Mouse (Mus musculus): Measurements from ENCODE around the gene Sptb. TPM values are rescaled to one million over a fixed set of nuclear protein-coding genes. Genes with fewer than 3 reads are reported as not detected.

Sptb gene
- polyA plus RNA-seq, 1 experiment from 2014 or later, result 13.4 TPM

DNA sequence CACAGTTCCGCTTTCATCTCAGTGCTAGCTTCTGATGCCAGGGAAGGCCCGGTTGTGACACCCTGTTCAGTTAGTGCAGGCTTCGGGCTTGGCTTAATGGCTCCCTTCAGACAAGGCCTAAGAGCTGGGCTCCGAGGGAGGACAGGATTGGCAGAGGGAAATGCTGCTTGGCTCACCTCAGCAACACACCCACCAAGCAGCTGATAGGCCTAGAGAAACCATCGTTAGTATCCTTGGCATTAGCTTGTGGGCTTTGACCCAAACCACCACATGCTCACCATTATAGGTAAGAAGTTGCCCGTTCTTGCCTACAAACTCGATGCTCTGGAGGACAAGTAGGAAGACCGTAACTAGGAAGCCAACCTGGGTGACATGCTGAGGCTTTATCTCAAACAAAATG is 38.3 kb downstream of the Sptb start:
- Histone ChIP-seq H3K4me1 (replicated peaks) (peaks cover 75% of the 10 kb centered on the region), H3K4me2 (no peak overlapping the region), H3K27me3 (replicated peaks) (no peaks in the 10 kb centered on the region), H3K9me3 (replicated peaks) (no peaks in the 10 kb centered on the region), H3K9ac (no peak overlapping the region), H3K36me3 (no peaks in the 10 kb centered on the region), H3K4me3 (no peak overlapping the region), H3K27ac (ENCODE audit: poor library complexity, severe bottlenecking) (no peak overlapping the region)
- WGBS, result 82% methylated on average over 8 of the region's 8 CpGs
- no peak for ATAC-seq (ENCODE audit: insufficient number of reproducible peaks, low FRiP score)

- WGBS, result 51% methylated on average over 13 of the region's 13 CpGs
- peaks cover 63% of the 10 kb centered on the region for H3K4me1 ChIP-seq (replicated peaks)
- peak overlapping the region; percentile 46 for H3K27ac ChIP-seq (ENCODE audit: poor library complexity, severe bottlenecking)
- peak; percentile 71 for ATAC-seq (ENCODE audit: insufficient number of reproducible peaks, low FRiP score)
- no peak overlapping the region for H3K9ac ChIP-seq
- H3K27me3 ChIP-seq (replicated peaks), result no peaks in the 10 kb centered on the region
- peak overlapping the region; percentile 27 for H3K4me2 ChIP-seq
- H3K36me3 ChIP-seq, result no peaks in the 10 kb centered on the region
- no peak overlapping the region for H3K4me3 ChIP-seq
- no peaks in the 10 kb centered on the region for H3K9me3 ChIP-seq (replicated peaks)
Observed at GRCm38 (mm10) chr12:76670533-76671086, 39.7 kb downstream of the Sptb start.

DNA sequence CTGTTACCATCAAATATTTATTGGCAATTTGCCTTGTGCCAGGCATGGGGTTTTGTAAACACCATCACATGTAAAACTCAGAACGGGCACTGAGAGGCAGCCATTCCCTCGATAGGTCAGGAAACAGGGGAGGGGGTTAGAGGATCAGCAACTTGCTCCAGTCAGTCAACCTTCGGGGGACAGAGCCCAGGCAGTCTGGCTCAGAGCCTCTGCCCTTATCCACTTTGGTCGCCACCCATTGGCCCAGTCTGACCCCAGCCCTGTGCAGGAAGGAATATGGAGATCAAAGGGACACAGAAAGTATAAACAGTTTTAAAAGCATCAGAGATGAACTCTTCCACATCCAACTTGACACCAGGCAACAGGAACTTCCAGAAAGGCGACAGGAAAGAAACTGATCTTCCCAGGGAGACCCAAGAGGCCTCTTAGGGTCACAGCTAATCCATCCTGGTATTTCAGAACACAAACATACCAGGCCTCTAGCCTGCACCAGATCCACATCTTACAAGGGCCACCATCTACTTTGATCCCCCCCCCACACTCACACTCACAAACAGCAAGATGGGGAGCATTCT is 40.3 kb downstream of the Sptb start:
- peaks cover 58% of the 10 kb centered on the region for H3K4me1 ChIP-seq (replicated peaks)
- H3K9ac ChIP-seq, result no peak overlapping the region

GRCm38 (mm10) chr12:76668654-76669419 is 41.5 kb downstream of the Sptb start:
- no peak overlapping the region for H3K4me2 ChIP-seq
- WGBS, result 70% methylated on average over 7 of the region's 7 CpGs
- H3K27me3 ChIP-seq (replicated peaks), result no peaks in the 10 kb centered on the region
- no peak for ATAC-seq (ENCODE audit: insufficient number of reproducible peaks, low FRiP score)
- peaks cover 57% of the 10 kb centered on the region for H3K4me1 ChIP-seq (replicated peaks)
- H3K27ac ChIP-seq (ENCODE audit: poor library complexity, severe bottlenecking), result no peak overlapping the region
- no peaks in the 10 kb centered on the region for H3K9me3 ChIP-seq (replicated peaks)
- no peak overlapping the region for H3K4me3 ChIP-seq
- H3K9ac ChIP-seq, result no peak overlapping the region
- no peaks in the 10 kb centered on the region for H3K36me3 ChIP-seq

More for the DNA sequence above, 40.3 kb downstream of the Sptb start:
- peak overlapping the region; percentile 27 for H3K4me2 ChIP-seq
- 0 out of 2 replicates have a peak, but pooled peaks have one; percentile 23 for ATAC-seq (ENCODE audit: insufficient number of reproducible peaks, low FRiP score)
- WGBS, result 31% methylated on average over 5 of the region's 5 CpGs
- H3K27ac ChIP-seq (ENCODE audit: poor library complexity, severe bottlenecking), result peak overlapping the region; percentile 46
- H3K4me3 ChIP-seq, result no peak overlapping the region
- H3K27me3 ChIP-seq (replicated peaks), result no peaks in the 10 kb centered on the region
- H3K9me3 ChIP-seq (replicated peaks), result no peaks in the 10 kb centered on the region
- no peaks in the 10 kb centered on the region for H3K36me3 ChIP-seq

- Histone ChIP-seq H3K27me3 (replicated peaks) (no peaks in the 10 kb centered on the region), H3K27ac (ENCODE audit: poor library complexity, severe bottlenecking) (peak overlapping the region; percentile 65), H3K4me3 (no peak overlapping the region), H3K9me3 (replicated peaks) (0 out of 2 replicates have a peak, but pooled peaks cover 5% of the 10 kb centered on the region), H3K4me1 (replicated peaks) (peaks cover 25% of the 10 kb centered on the region), H3K9ac (no peak overlapping the region), H3K4me2 (peak overlapping the region; percentile 26; the same call in 1 of the 2 replicates), H3K36me3 (no peaks in the 10 kb centered on the region)
- no peak for ATAC-seq (ENCODE audit: insufficient number of reproducible peaks, low FRiP score)
- WGBS, result 65% methylated on average over 6 of the region's 6 CpGs
Observed at GRCm38 (mm10) chr12:76651788-76652345, 58.5 kb downstream of the Sptb start.

GRCm38 (mm10) chr12:76649708-76650687 is 60.3 kb downstream of the Sptb start:
- Histone ChIP-seq H3K4me2 (no peak overlapping the region), H3K36me3 (no peaks in the 10 kb centered on the region), H3K9me3 (replicated peaks) (0 out of 2 replicates have a peak, but pooled peaks cover 5% of the 10 kb centered on the region), H3K27me3 (replicated peaks) (no peaks in the 10 kb centered on the region), H3K27ac (ENCODE audit: poor library complexity, severe bottlenecking) (no peak overlapping the region), H3K9ac (no peak overlapping the region), H3K4me1 (replicated peaks) (peaks cover 42% of the 10 kb centered on the region), H3K4me3 (no peak overlapping the region)
- WGBS, result 58% methylated on average over 16 of the region's 16 CpGs
- ATAC-seq (ENCODE audit: insufficient number of reproducible peaks, low FRiP score), result peak; percentile 74

- 49% methylated on average over 23 of the region's 23 CpGs for WGBS
- Histone ChIP-seq H3K9ac (0 out of 2 replicates have a peak overlapping the region, but pooled peaks have one; percentile 14), H3K4me3 (no peak overlapping the region), H3K4me1 (replicated peaks) (peaks cover 40% of the 10 kb centered on the region), H3K36me3 (no peaks in the 10 kb centered on the region), H3K9me3 (replicated peaks) (no peaks in the 10 kb centered on the region), H3K27ac (ENCODE audit: poor library complexity, severe bottlenecking) (no peak overlapping the region), H3K4me2 (peak overlapping the region; percentile 11; the same call in 1 of the 2 replicates), H3K27me3 (replicated peaks) (no peaks in the 10 kb centered on the region)
- 0 out of 2 replicates have a peak, but pooled peaks have one; percentile 20 for ATAC-seq (ENCODE audit: insufficient number of reproducible peaks, low FRiP score)
Observed at GRCm38 (mm10) chr12:76645222-76646110, 64.9 kb downstream of the Sptb start.

DNA sequence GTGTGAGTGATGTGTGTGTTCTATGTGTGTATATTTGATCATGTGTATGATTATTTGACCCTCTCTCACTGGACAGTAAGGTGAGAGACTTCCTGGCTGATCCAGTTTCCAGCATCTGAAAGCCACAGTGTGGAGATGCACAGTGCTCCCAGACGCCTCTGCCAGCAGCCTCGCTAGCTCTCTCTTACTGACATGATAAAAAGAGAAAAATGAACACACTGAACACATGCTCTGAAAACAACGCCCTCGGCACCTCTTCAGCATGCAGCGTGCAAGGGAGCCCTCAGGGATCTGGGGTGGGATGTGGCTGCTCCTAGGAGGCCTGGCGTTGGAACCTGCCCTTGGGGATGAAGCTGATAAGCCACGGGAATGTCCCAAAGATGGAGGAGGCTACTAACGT is 66.7 kb downstream of the Sptb start:
- no peaks in the 10 kb centered on the region for H3K27me3 ChIP-seq (replicated peaks)
- WGBS, result 53% methylated on average over 8 of the region's 8 CpGs
- no peak overlapping the region for H3K4me2 ChIP-seq
- no peaks in the 10 kb centered on the region for H3K9me3 ChIP-seq (replicated peaks)
- ATAC-seq (ENCODE audit: insufficient number of reproducible peaks, low FRiP score), result no peak
- peaks cover 33% of the 10 kb centered on the region for H3K4me1 ChIP-seq (replicated peaks)
- H3K27ac ChIP-seq (ENCODE audit: poor library complexity, severe bottlenecking), result no peak overlapping the region
- no peak overlapping the region for H3K9ac ChIP-seq
- H3K36me3 ChIP-seq, result no peaks in the 10 kb centered on the region
- H3K4me3 ChIP-seq, result no peak overlapping the region

- WGBS, result 59% methylated on average over 4 of the region's 4 CpGs
- Histone ChIP-seq H3K36me3 (no peaks in the 10 kb centered on the region), H3K27ac (ENCODE audit: poor library complexity, severe bottlenecking) (no peak overlapping the region), H3K4me3 (no peak overlapping the region), H3K9ac (no peak overlapping the region), H3K4me1 (replicated peaks) (peaks cover 33% of the 10 kb centered on the region), H3K4me2 (no peak overlapping the region), H3K9me3 (replicated peaks) (no peaks in the 10 kb centered on the region), H3K27me3 (replicated peaks) (0 out of 2 replicates have a peak, but pooled peaks cover 4% of the 10 kb centered on the region)
- no peak for ATAC-seq (ENCODE audit: insufficient number of reproducible peaks, low FRiP score)
Observed at GRCm38 (mm10) chr12:76642616-76643015, 67.7 kb downstream of the Sptb start.

Data from heart, embryonic 12.5 days (tissue).